Mouse (Mus musculus) urinary bladder, postnatal 4 days (tissue): ENCODE results near the gene Ptgir.
A peak's percentile ranks its signal among the peaks of the same experiment; 100 is the strongest.

Experiments used
- DNase-seq, 2 experiments: peaks; one replicate each; pipeline ENCODE4 v3.0.0; 2021 to 2022; ENCODE audit warnings: low spot score in 2 of 2

Ptgir gene

GRCm38 (mm10) chr7:16916342-16917265 lies 10.3 kb downstream of the Ptgir start:
- DNase-seq, result no peak

- no peak for DNase-seq
These were observed 11.2 kb downstream of the Ptgir start for GRCm38 (mm10) chr7:16917447-16917846.

GRCm38 (mm10) chr7:16918014-16918413 lies 11.7 kb downstream of the Ptgir start:
- no peak for DNase-seq

- no peak for DNase-seq
These were observed 12.4 kb downstream of the Ptgir start for GRCm38 (mm10) chr7:16918670-16919069.

- no peak for DNase-seq
These were observed 13.3 kb downstream of the Ptgir start for GRCm38 (mm10) chr7:16919395-16920149.

- DNase-seq, result no peak
These were observed 13.9 kb downstream of the Ptgir start for GRCm38 (mm10) chr7:16920150-16920579.

GRCm38 (mm10) chr7:16920818-16921791 lies 14.8 kb downstream of the Ptgir start:
- DNase-seq, result no peak

GRCm38 (mm10) chr7:16921881-16922335 lies 15.6 kb downstream of the Ptgir start:
- DNase-seq, result no peak

GRCm38 (mm10) chr7:16922360-16922973 lies 16.2 kb downstream of the Ptgir start:
- DNase-seq, result no peak

- no peak for DNase-seq
These were observed 17.2 kb downstream of the Ptgir start for GRCm38 (mm10) chr7:16923283-16924036.

- peak; percentile 99 to 100 for DNase-seq
These were observed 17.9 kb downstream of the Ptgir start, which contains the start of gene Calm3 for GRCm38 (mm10) chr7:16924037-16924834. Calm3 (minus strand) TSS chr7:16924114.

- no peak for DNase-seq
These were observed 22.1 kb downstream of the Ptgir start for GRCm38 (mm10) chr7:16928341-16928740.

GRCm38 (mm10) chr7:16930850-16931249 lies 24.6 kb downstream of the Ptgir start:
- no peak for DNase-seq

- peak; percentile 60 to 84 for DNase-seq
These were observed 25.8 kb downstream of the Ptgir start for GRCm38 (mm10) chr7:16931968-16932627.

- no peak for DNase-seq
These were observed 26.7 kb downstream of the Ptgir start for GRCm38 (mm10) chr7:16932704-16933577.

GRCm38 (mm10) chr7:16937312-16937711 lies 31.0 kb downstream of the Ptgir start:
- DNase-seq, result no peak

- DNase-seq, result no peak
These were observed 32.0 kb downstream of the Ptgir start for GRCm38 (mm10) chr7:16938117-16938791.
